Mouse (Mus musculus) monocyte, adult 2 months (primary cell): ENCODE results near the gene Chrnb1.

ENCODE experiments used
- DNase-seq, 2 experiments: peaks; one replicate each; pipeline ENCODE4 v3.0.0; 2022; ENCODE audit warnings: low spot score in 2 of 2, low read depth in 1 of 2

The Chrnb1 gene

GRCm38 (mm10) chr11:69751635-69752034 is 44.1 kb downstream of the Chrnb1 start:
- DNase-seq: no peak
